Mouse (Mus musculus) liver, adult 2 months (tissue): ENCODE measurements at regions not wholly inside any gene's neighbourhood (a gene's known extent, or its start where the extent isn't known, plus 50 kb on each side); places are given as distances from the start of the nearest gene placed in this dataset.

Experiments used
- DNase-seq: peaks from one replicate; pipeline ENCODE4 v3.0.0-alpha.2; 2011; ENCODE audit warnings: low read depth, low spot score; ENCODE audit errors: extremely low read depth
- H3K27ac ChIP-seq: fragments of 200-500 bp; replicated peaks from 2 replicates; pipeline ENCODE4 v1.5.1; 2012; ENCODE audit warnings: low read depth, mild to moderate bottlenecking, control low read depth, inconsistent platforms, low read length; ENCODE audit not compliant: insufficient read depth
- H3K27me3 ChIP-seq: fragments of 200-500 bp; 2 replicates; pipeline ENCODE4 v1.6.1; 2012; ENCODE audit warnings: mild to moderate bottlenecking, moderate library complexity, low read length, inconsistent platforms; ENCODE audit not compliant: control insufficient read depth, insufficient read depth
- H3K36me3 ChIP-seq: fragments of 200-500 bp; 2 replicates; pipeline ENCODE4 v1.6.1; 2012; ENCODE audit warnings: low read length, inconsistent platforms; ENCODE audit not compliant: control insufficient read depth, insufficient read depth
- H3K4me1 ChIP-seq: fragments of 200-500 bp; 2 replicates; pipeline ENCODE4 v1.6.1; 2011; ENCODE audit warnings: low read length; ENCODE audit not compliant: control insufficient read depth, insufficient read depth
- H3K4me3 ChIP-seq: fragments of 200-500 bp; 2 replicates; pipeline ENCODE4 v1.5.1; 2011; ENCODE audit warnings: low read depth, mild to moderate bottlenecking, control low read depth, low read length, moderate library complexity; ENCODE audit not compliant: insufficient read depth
- H3K79me2 ChIP-seq: fragments of 200-500 bp; 2 replicates; pipeline ENCODE4 v1.6.1; 2012; ENCODE audit warnings: inconsistent platforms, mild to moderate bottlenecking, low read length, moderate library complexity; ENCODE audit not compliant: control insufficient read depth, insufficient read depth
- H3K9ac ChIP-seq: fragments of 200-500 bp; 2 replicates; pipeline ENCODE4 v1.6.1; 2012; ENCODE audit warnings: low read depth, mild to moderate bottlenecking, control low read depth, inconsistent platforms, low read length
- CTCF ChIP-seq: fragments of 200-500 bp; IDR thresholded peaks from 2 replicates; pipeline ENCODE4 v1.5.1; 2011; ENCODE audit warnings: low read depth, low read length, control low read depth
- POLR2A ChIP-seq: fragments of 200-500 bp; IDR thresholded peaks from 2 replicates; pipeline ENCODE4 v1.6.1; 2011; ENCODE audit warnings: low read length, control low read depth; ENCODE audit not compliant: insufficient read depth; ENCODE audit errors: extremely low read depth
- WGBS: fragments of 180-500 bp; shearing (Covaris S2); methylation state at CpG from one replicate; pipeline ENCODE4 v1.1.7; 2018; 5-methylcytosine and 5-hydroxymethylcytosine counted together

DNA sequence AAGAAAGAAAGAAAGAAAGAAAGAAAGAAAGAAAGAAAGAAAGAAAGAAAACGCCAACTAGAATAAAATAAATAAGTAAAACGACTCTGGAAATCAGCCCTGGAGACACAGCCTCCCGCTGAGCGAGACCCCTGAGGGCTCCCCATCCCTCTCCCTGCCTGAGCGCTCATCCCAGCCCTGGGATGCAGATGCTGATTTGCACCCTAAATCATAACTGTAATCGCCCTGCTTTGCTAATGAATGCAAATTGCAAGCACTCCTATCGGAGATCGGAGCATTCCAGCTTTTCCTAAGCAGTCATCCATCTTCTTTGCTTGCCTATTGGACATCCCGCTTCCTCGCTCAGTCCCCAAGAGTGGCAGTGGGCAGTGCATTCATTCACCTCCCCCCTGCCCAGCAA, 218.7 kb upstream of the Zdhhc25 start:
- H3K4me3 ChIP-seq = no peak overlapping the region
- no peak for DNase-seq
- H3K36me3 ChIP-seq = no peaks in the 10 kb centered on the region
- no peak overlapping the region for H3K27ac ChIP-seq
- no peaks in the 10 kb centered on the region for H3K4me1 ChIP-seq
- WGBS = 48% methylated on average over 10 of the region's 10 CpGs
- H3K9ac ChIP-seq = no peak overlapping the region
- no peak for TF ChIP-seq POLR2A
- no peak for TF ChIP-seq CTCF
- H3K27me3 ChIP-seq = 0 out of 2 replicates have a peak, but pooled peaks cover 2% of the 10 kb centered on the region
- no peaks in the 10 kb centered on the region for H3K79me2 ChIP-seq

DNA sequence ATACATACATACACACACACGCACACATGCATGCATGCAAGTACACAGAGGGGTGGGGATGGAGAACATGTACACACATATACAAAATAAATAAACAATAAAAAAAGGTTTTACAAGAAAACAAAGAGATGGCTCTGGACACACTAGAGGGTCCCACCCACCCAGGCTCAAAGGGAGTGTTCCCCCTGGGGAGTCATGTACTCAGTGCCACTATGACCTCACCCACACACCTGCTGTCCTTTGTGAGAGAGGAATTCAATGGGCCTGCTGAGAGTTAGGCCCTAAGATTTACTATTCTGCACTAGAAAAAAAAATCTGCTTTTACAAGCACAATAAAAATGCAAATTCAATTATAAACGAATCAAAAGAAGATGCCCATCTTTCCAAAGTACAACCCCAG, 214.2 kb upstream of the Zdhhc25 start:
- H3K4me3 ChIP-seq = no peak overlapping the region
- no peak for TF ChIP-seq CTCF
- no peak for TF ChIP-seq POLR2A
- H3K36me3 ChIP-seq = no peaks in the 10 kb centered on the region
- WGBS = 78% methylated on average over 2 of the region's 2 CpGs
- no peaks in the 10 kb centered on the region for H3K79me2 ChIP-seq
- no peak overlapping the region for H3K9ac ChIP-seq
- no peak overlapping the region for H3K27ac ChIP-seq
- no peaks in the 10 kb centered on the region for H3K4me1 ChIP-seq
- H3K27me3 ChIP-seq = 0 out of 2 replicates have a peak, but pooled peaks cover 2% of the 10 kb centered on the region
- DNase-seq = no peak

DNA sequence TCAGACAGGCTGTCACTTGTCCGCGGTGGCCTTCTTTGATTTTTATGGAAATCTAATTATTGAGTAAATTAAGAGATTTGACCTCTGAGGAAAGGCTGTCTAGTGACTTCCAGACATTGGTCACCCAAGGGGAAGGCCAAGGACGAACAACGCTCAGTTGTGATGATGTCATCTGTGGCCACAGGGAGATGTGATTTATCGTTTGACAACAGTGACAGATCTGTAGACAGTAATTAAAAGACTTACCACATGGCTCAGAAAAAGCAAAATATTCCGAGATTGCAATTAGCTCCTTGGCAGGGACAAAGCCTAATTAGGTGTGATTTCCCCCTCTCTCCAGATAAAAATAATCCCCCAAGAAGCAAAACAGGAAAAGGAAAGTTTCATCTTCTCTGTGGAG, 213.4 kb upstream of the Zdhhc25 start:
- Histone ChIP-seq H3K4me3 (no peak overlapping the region), H3K79me2 (no peaks in the 10 kb centered on the region), H3K27ac (no peak overlapping the region), H3K36me3 (no peaks in the 10 kb centered on the region), H3K9ac (no peak overlapping the region), H3K4me1 (no peaks in the 10 kb centered on the region), H3K27me3 (0 out of 2 replicates have a peak, but pooled peaks cover 2% of the 10 kb centered on the region)
- DNase-seq = no peak
- no peak for TF ChIP-seq POLR2A
- no peak for TF ChIP-seq CTCF
- 72% methylated on average over 6 of the region's 6 CpGs for WGBS

DNA sequence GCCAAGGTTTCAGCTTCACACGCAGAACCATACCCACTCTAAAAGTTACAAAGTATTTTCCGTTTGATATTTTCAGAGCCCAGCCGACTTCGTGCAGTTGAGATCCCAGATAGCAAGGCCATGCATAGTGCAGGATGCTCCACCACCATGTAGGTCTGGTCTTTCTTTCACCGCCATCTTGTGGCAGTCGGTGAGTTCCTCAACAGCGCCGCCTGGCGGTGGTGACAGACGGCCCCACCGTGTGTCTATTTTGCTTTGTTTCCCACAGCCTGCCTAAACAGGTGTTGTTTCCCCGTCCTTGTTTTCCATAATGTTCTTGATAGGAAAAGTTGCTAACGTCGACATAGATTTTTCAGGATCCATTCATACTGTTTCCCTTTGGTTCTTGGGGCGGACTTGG, 208.3 kb upstream of the Zdhhc25 start:
- Histone ChIP-seq H3K27me3 (no peaks in the 10 kb centered on the region), H3K27ac (no peak overlapping the region), H3K4me1 (no peaks in the 10 kb centered on the region), H3K79me2 (no peaks in the 10 kb centered on the region), H3K36me3 (no peaks in the 10 kb centered on the region), H3K4me3 (no peak overlapping the region), H3K9ac (no peak overlapping the region)
- no peak for DNase-seq
- WGBS = 79% methylated on average over 15 of the region's 15 CpGs
- TF ChIP-seq CTCF = 0 out of 2 replicates have a peak, but pooled peaks have one; percentile 1
- no peak for TF ChIP-seq POLR2A

DNA sequence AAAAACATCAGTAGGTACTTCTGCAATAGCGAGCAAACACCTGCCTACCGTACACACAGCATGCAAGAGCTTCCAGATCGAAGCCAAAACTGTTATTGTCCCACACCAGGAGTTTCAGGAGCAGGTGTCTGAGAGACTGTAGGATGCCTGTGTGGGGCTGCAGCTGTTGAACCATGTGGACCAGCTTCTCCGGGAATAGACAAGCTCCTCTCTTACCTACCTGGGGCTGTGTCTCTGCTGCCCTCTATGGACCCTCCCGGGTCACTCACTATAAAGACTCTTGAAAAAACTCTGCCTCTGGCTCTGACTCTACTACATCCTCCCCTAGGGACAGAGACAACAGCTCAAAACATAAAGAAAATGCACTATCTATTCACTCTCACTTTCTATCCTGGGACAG, 201.0 kb upstream of the Zdhhc25 start:
- 49% methylated on average over 5 of the region's 5 CpGs for WGBS
- DNase-seq = no peak
- Histone ChIP-seq H3K36me3 (no peaks in the 10 kb centered on the region), H3K79me2 (no peaks in the 10 kb centered on the region), H3K4me1 (no peaks in the 10 kb centered on the region), H3K4me3 (no peak overlapping the region), H3K9ac (no peak overlapping the region), H3K27me3 (no peaks in the 10 kb centered on the region), H3K27ac (no peak overlapping the region)
- TF ChIP-seq CTCF = no peak
- TF ChIP-seq POLR2A = no peak

DNA sequence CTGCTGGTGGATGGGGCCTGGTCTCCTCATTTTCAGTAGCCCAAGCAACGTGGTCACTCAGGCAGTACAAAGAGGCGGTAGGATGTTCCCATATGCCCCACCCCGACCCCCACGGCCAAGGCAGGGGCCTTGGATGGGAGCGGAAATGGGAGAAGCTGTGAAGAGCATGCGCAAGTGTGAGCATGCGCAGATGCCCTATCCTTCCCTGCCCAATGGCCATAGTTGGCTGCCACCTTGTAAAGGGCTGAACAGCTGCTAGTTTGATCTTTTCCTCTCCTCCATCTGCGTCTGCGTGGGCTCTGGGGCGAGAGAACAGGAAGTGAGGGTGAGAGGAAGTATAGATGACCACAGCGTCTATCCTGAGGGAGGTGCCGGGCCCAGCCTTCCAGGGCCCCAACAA, 200.1 kb upstream of the Zdhhc25 start:
- H3K36me3 ChIP-seq = no peaks in the 10 kb centered on the region
- TF ChIP-seq POLR2A (no peak), CTCF (no peak)
- no peaks in the 10 kb centered on the region for H3K27me3 ChIP-seq
- 62% methylated on average over 12 of the region's 12 CpGs for WGBS
- no peaks in the 10 kb centered on the region for H3K79me2 ChIP-seq
- DNase-seq = no peak
- H3K4me1 ChIP-seq = no peaks in the 10 kb centered on the region
- H3K27ac ChIP-seq = no peak overlapping the region
- no peak overlapping the region for H3K9ac ChIP-seq
- no peak overlapping the region for H3K4me3 ChIP-seq
